Mouse (Mus musculus) erythroblast, embryonic 14.5 days (primary cell): ENCODE data around the gene Fgfr2.

Experiments used
- GATA1 ChIP-seq: IDR thresholded peaks from 2 replicates; pipeline ENCODE4 v1.6.1; 2012; ENCODE audit warnings: low read length, inconsistent platforms, mixed read lengths
- TAL1 ChIP-seq: IDR thresholded peaks from 3 replicates; pipeline ENCODE4 v1.6.1; 2012; ENCODE audit warnings: low read length, inconsistent platforms, mixed read lengths

DNA sequence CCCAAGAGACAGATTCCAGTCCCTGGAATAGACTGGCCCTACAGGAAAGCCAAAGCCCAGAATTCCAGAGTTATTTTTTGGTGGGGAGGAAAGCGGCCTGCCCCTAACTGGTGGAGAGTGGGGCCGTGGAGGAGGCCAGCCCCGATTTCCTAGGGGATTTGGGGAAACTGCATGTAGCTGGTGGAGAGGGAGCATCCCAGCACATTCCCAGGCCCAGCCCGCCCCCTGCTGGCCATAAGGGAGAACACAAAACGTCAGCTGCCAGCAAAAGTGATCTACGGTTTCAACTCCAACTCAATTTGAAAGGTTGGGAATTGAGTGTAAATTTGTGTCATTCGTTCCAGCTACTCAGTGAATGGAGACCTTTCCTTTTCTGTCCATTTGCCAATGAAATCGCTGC is 909.7 kb downstream of the Fgfr2 start:
- no peak for TF ChIP-seq TAL1
- no peak for TF ChIP-seq GATA1
